Mouse (Mus musculus) regulatory T cell (primary cell): ENCODE data around the gene Etl4.

Source experiments
- in situ Hi-C: fragments of 300-600 bp; cut with MboI, MseI; formaldehyde crosslinking; loops from one replicate; pipeline ENCODE4 v1.15.1; 2025; ENCODE audit warnings: high pct_unique_total_duplicates

The Etl4 gene

GRCm38 (mm10) chr2:20442731-20443130 is 533.2 kb downstream of the Etl4 start:
- in situ Hi-C loops = loop anchor here (10.0 kb wide), 1 partner anchor 258 kb away; no protein-coding TSS in a partner anchor

- in situ Hi-C loops = loop anchor here (10.0 kb wide), 1 partner anchor 259 kb away; no protein-coding TSS in a partner anchor
Observed at GRCm38 (mm10) chr2:20443671-20444440, 534.3 kb downstream of the Etl4 start.

GRCm38 (mm10) chr2:20445156-20446155 is 535.9 kb downstream of the Etl4 start:
- in situ Hi-C loops = loop anchor here (10.0 kb wide), 1 partner anchor 261 kb away; no protein-coding TSS in a partner anchor

- in situ Hi-C loops = loop anchor here (10.0 kb wide), 1 partner anchor 261 kb away; no protein-coding TSS in a partner anchor
Observed at GRCm38 (mm10) chr2:20446180-20446579, 536.6 kb downstream of the Etl4 start.

- in situ Hi-C loops = no loop called here
Observed at GRCm38 (mm10) chr2:20450945-20451344, 541.4 kb downstream of the Etl4 start.

- in situ Hi-C loops = no loop called here
Observed at GRCm38 (mm10) chr2:20453506-20454206, 544.1 kb downstream of the Etl4 start.

- in situ Hi-C loops = no loop called here
Observed at GRCm38 (mm10) chr2:20479199-20479598, 569.6 kb downstream of the Etl4 start.

- in situ Hi-C loops = no loop called here
Observed at GRCm38 (mm10) chr2:20486137-20486788, 576.7 kb downstream of the Etl4 start.

- in situ Hi-C loops = no loop called here
Observed at GRCm38 (mm10) chr2:20489090-20489489, 579.5 kb downstream of the Etl4 start.

GRCm38 (mm10) chr2:20492125-20492524 is 582.5 kb downstream of the Etl4 start:
- in situ Hi-C loops = no loop called here

GRCm38 (mm10) chr2:20493806-20494205 is 584.2 kb downstream of the Etl4 start:
- in situ Hi-C loops = no loop called here

- in situ Hi-C loops = no loop called here
Observed at GRCm38 (mm10) chr2:20494666-20495065, 585.1 kb downstream of the Etl4 start.

GRCm38 (mm10) chr2:20496219-20496800 is 586.7 kb downstream of the Etl4 start:
- in situ Hi-C loops = no loop called here

- in situ Hi-C loops = no loop called here
Observed at GRCm38 (mm10) chr2:20507832-20508723, 598.5 kb downstream of the Etl4 start.

- in situ Hi-C loops = no loop called here
Observed at GRCm38 (mm10) chr2:20508724-20509052, 599.1 kb downstream of the Etl4 start.

GRCm38 (mm10) chr2:20510061-20510460 is 600.5 kb downstream of the Etl4 start:
- in situ Hi-C loops = no loop called here

GRCm38 (mm10) chr2:20516270-20516865 is 606.8 kb downstream of the Etl4 start:
- in situ Hi-C loops = no loop called here

GRCm38 (mm10) chr2:20517853-20518252 is 608.3 kb downstream of the Etl4 start:
- in situ Hi-C loops = no loop called here

- in situ Hi-C loops = no loop called here
Observed at GRCm38 (mm10) chr2:20518506-20518905, 608.9 kb downstream of the Etl4 start.
